Mouse (Mus musculus) ovary, postnatal 10 days (tissue): ENCODE results near the gene R3hdm2.
A peak's percentile ranks its signal among the peaks of the same experiment; 100 is the strongest.

Experiments
- DNase-seq: peaks from one replicate; pipeline ENCODE4 v3.0.0; 2022; ENCODE audit warnings: low spot score

R3hdm2 gene

GRCm38 (mm10) chr10:127380251-127380691 is at the start of gene R3hdm2:
R3hdm2 (plus strand) TSS chr10:127380327.
- DNase-seq: peak; percentile 65

GRCm38 (mm10) chr10:127332211-127332874 is 47.8 kb upstream of the R3hdm2 start:
- no peak for DNase-seq

GRCm38 (mm10) chr10:127333152-127333551 is 47.0 kb upstream of the R3hdm2 start:
- DNase-seq: no peak

- no peak for DNase-seq
Measured at GRCm38 (mm10) chr10:127335271-127335670, 44.9 kb upstream of the R3hdm2 start.

GRCm38 (mm10) chr10:127336952-127337351 is 43.2 kb upstream of the R3hdm2 start:
- DNase-seq: no peak

- DNase-seq: no peak
Measured at GRCm38 (mm10) chr10:127337536-127338099, 42.5 kb upstream of the R3hdm2 start.

- peak; percentile 68 for DNase-seq
Measured at GRCm38 (mm10) chr10:127338930-127339682, 41.0 kb upstream of the R3hdm2 start.

GRCm38 (mm10) chr10:127339683-127340576 is 40.2 kb upstream of the R3hdm2 start:
- DNase-seq: no peak

- DNase-seq: no peak
Measured at GRCm38 (mm10) chr10:127340577-127341359, 39.4 kb upstream of the R3hdm2 start.

- DNase-seq: no peak
Measured at GRCm38 (mm10) chr10:127341360-127341690, 38.8 kb upstream of the R3hdm2 start.

- peak; percentile 75 for DNase-seq
Measured at GRCm38 (mm10) chr10:127341891-127342639, 38.1 kb upstream of the R3hdm2 start, which contains the start of gene Gli1. Gli1 (minus strand) TSS chr10:127341974.

GRCm38 (mm10) chr10:127343029-127343428 is 37.1 kb upstream of the R3hdm2 start:
- DNase-seq: no peak

- DNase-seq: no peak
Measured at GRCm38 (mm10) chr10:127346173-127346572, 34.0 kb upstream of the R3hdm2 start.

GRCm38 (mm10) chr10:127348957-127349356 is 31.2 kb upstream of the R3hdm2 start:
- no peak for DNase-seq

- DNase-seq: no peak
Measured at GRCm38 (mm10) chr10:127349810-127350209, 30.3 kb upstream of the R3hdm2 start.

- no peak for DNase-seq
Measured at GRCm38 (mm10) chr10:127350594-127351284, 29.4 kb upstream of the R3hdm2 start.

GRCm38 (mm10) chr10:127351285-127351595 is 28.9 kb upstream of the R3hdm2 start:
- DNase-seq: no peak

- no peak for DNase-seq
Measured at GRCm38 (mm10) chr10:127351719-127352118, 28.4 kb upstream of the R3hdm2 start.

GRCm38 (mm10) chr10:127352187-127352586 is 27.9 kb upstream of the R3hdm2 start:
- DNase-seq: no peak

GRCm38 (mm10) chr10:127352766-127353165 is 27.4 kb upstream of the R3hdm2 start:
- DNase-seq: no peak
